Mouse (Mus musculus): ENCODE results near the gene Rnf39. TPM values are rescaled to one million over a fixed set of nuclear protein-coding genes. Genes with fewer than 3 reads are reported as not detected.

The Rnf39 gene
- total and polyA plus RNA-seq, 3 experiments, result not detected

GRCm38 (mm10) chr17:36995448-36995847, 52.7 kb downstream of the Rnf39 start:
- 0 out of 4 replicates have a peak, but pooled peaks of 1 of the 2 experiments have one; percentile 13 for TF ChIP-seq CTCF (conservative IDR thresholded peaks at IDR 0.05 in 1 of 2, IDR thresholded peaks at IDR 0.05 in 1 of 2; ENCODE audit: low read depth in 2 of 2, low read length in 2 of 2)
- TF ChIP-seq CHD2 (IDR thresholded peaks at IDR 0.05; ENCODE audit: low read length), result no peak
- TF ChIP-seq BHLHE40 (IDR thresholded peaks at IDR 0.05; ENCODE audit: low read depth, low read length), result no peak
- no peak for TF ChIP-seq ELF1 (IDR thresholded peaks at IDR 0.05; ENCODE audit: low read depth, low read length)
- TF ChIP-seq MAZ (IDR thresholded peaks at IDR 0.05; ENCODE audit: low read depth, low read length), result no peak
- no peak for TF ChIP-seq SMC3 (IDR thresholded peaks at IDR 0.05; ENCODE audit: low read depth, low read length)
- TF ChIP-seq TCF12 (IDR thresholded peaks at IDR 0.05; ENCODE audit: low read depth, low read length), result no peak
- Histone ChIP-seq H3K79me2 (replicated peaks; ENCODE audit: control insufficient read depth, extremely low read depth, insufficient read depth, poor library complexity, severe bottlenecking) (no peaks in the 10 kb centered on the region), H3K4me1 (ENCODE audit: control insufficient read depth in 1 of 2, insufficient read depth in 2 of 2) (peaks cover 3 to 43% of the 10 kb centered on the region in 2 experiments; a peak in 2 of 4 replicates), H3K36me3 (replicated peaks in 1 of 2; ENCODE audit: control insufficient read depth in 1 of 2, insufficient read depth in 1 of 2, low read length in 1 of 2) (no peaks in the 10 kb centered on the region), H3K27me3 (replicated peaks) (no peaks in the 10 kb centered on the region), H3K4me3 (replicated peaks in 1 of 3; ENCODE audit: low read depth in 2 of 3, low read length in 2 of 3, poor library complexity in 1 of 3) (no peak overlapping the region), H3K4me2 (ENCODE audit: insufficient read depth, low read depth, poor library complexity, severe bottlenecking) (no peak overlapping the region), H3K9ac (ENCODE audit: insufficient read depth, low read depth) (no peak overlapping the region; the same call in 1 of the 2 replicates), H3K27ac (ENCODE audit: insufficient read depth, low read depth) (no peak overlapping the region), H3K9me3 (replicated peaks; ENCODE audit: low read length) (no peaks in the 10 kb centered on the region)
- in situ Hi-C loops (cut with MboI; ENCODE audit: low pct_ligation_motif_present, low pct_unique_long_range_greater_than_20kb, low sequenced_read_pairs) (loop anchor here (10.0 kb wide), 1 partner anchor 81 kb away; no protein-coding TSS in a partner anchor), dilution Hi-C loops (cut with MboI; ENCODE audit: extremely low pct_ligation_motif_present, extremely low pct_unique_long_range_greater_than_20kb, low sequenced_read_pairs) (no loop called here)
- DNase-seq (ENCODE audit: extremely low read depth), result no peak

DNA sequence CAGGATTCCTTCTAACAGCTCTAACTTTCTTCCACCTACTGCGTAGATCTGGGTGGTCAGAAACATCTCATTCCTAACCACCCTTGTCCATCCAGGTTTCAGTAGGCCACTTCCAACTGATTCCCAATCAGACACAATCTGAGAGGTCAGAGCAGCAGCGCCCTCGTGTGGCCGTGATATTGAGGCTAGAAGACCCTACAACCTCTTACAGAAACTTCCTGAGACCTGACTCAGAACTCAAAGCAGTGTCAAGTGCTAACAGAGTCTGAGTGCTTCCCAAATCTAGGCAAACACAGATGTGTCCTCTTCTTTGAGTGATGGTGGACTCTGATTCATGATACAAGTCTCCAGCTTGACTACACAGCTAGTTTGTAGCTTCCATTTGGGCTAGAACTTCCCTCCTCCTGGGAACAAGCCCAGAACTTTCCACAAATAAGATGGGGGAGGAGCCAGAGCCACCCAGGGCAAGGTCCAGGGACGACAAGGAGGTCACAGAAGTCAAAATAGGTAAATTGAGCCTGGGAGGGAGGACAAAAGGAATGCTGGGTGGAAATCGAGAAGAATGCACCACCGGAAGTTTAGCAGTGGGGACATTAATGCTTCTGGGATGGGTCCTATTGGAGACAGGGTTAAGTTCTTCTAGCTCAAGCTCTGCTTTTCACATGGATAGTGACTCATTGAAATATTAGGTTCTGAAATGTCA, 54.5 kb downstream of the Rnf39 start:
- no peak overlapping the region for H3K4me2 ChIP-seq (ENCODE audit: insufficient read depth, low read depth, poor library complexity, severe bottlenecking)
- in situ Hi-C loops (cut with MboI; ENCODE audit: low pct_ligation_motif_present, low pct_unique_long_range_greater_than_20kb, low sequenced_read_pairs), result loop anchor here (10.0 kb wide), 1 partner anchor 82 kb away; no protein-coding TSS in a partner anchor
- TF ChIP-seq RAD21 (IDR thresholded peaks at IDR 0.05; ENCODE audit: low read depth, low read length) (peak; percentile 76), IRF4 (IDR thresholded peaks at IDR 0.05; ENCODE audit: low read depth, low read length) (peak; percentile 14; the same call in 1 of the 2 replicates), RCOR1 (conservative IDR thresholded peaks at IDR 0.05; ENCODE audit: low read depth, low read length) (no peak), CTCF (conservative IDR thresholded peaks at IDR 0.05 in 1 of 2, IDR thresholded peaks at IDR 0.05 in 1 of 2; ENCODE audit: low read depth in 2 of 2, low read length in 2 of 2) (peak; percentile 79 to 90), ELF1 (IDR thresholded peaks at IDR 0.05; ENCODE audit: low read depth, low read length) (0 out of 2 replicates have a peak, but pooled peaks have one; percentile 15), ZC3H11A (IDR thresholded peaks at IDR 0.05; ENCODE audit: low read depth, low read length) (no peak), SMC3 (IDR thresholded peaks at IDR 0.05; ENCODE audit: low read depth, low read length) (peak; percentile 88)
- dilution Hi-C loops (cut with MboI; ENCODE audit: extremely low pct_ligation_motif_present, extremely low pct_unique_long_range_greater_than_20kb, low sequenced_read_pairs), result no loop called here
- H3K9ac ChIP-seq (ENCODE audit: insufficient read depth, low read depth), result no peak overlapping the region
- H3K79me2 ChIP-seq (replicated peaks; ENCODE audit: control insufficient read depth, extremely low read depth, insufficient read depth, poor library complexity, severe bottlenecking), result no peaks in the 10 kb centered on the region
- no peak overlapping the region for H3K27ac ChIP-seq (ENCODE audit: insufficient read depth, low read depth)
- no peak overlapping the region for H3K4me3 ChIP-seq (replicated peaks in 1 of 3; ENCODE audit: low read depth in 2 of 3, low read length in 2 of 3, poor library complexity in 1 of 3)
- no peaks in the 10 kb centered on the region for H3K9me3 ChIP-seq (replicated peaks; ENCODE audit: low read length)
- no peaks in the 10 kb centered on the region for H3K27me3 ChIP-seq (replicated peaks)
- DNase-seq (ENCODE audit: extremely low read depth), result peak; percentile 78
- H3K36me3 ChIP-seq (replicated peaks in 1 of 2; ENCODE audit: control insufficient read depth in 1 of 2, insufficient read depth in 1 of 2, low read length in 1 of 2), result no peaks in the 10 kb centered on the region
- H3K4me1 ChIP-seq (ENCODE audit: control insufficient read depth in 1 of 2, insufficient read depth in 2 of 2), result peaks cover 2 to 33% of the 10 kb centered on the region in 2 experiments; a peak in 2 of 4 replicates

Other genes with a start within 250 kb of the Rnf39 start
- not detected in 2 replicates for gene H2-M10.5, start 170.0 kb upstream of the Rnf39 start, total RNA-seq (2012; rRNA removed)
- not detected in 2 replicates for gene H2-M10.5, start 170.0 kb upstream of the Rnf39 start, total RNA-seq (2014; rRNA removed)
- gene H2-M10.5, start 170.0 kb upstream of the Rnf39 start, polyA plus RNA-seq (2012; ENCODE audit: insufficient read length, low read depth), result not detected in 2 replicates
- not detected in 2 replicates for gene H2-M10.6, start 130.7 kb upstream of the Rnf39 start, total RNA-seq (2012; rRNA removed)
- gene H2-M10.6, start 130.7 kb upstream of the Rnf39 start, total RNA-seq (2014; rRNA removed), result not detected in 2 replicates
- gene H2-M10.6, start 130.7 kb upstream of the Rnf39 start, polyA plus RNA-seq (2012; ENCODE audit: insufficient read length, low read depth), result 0.20 and 0.27 TPM in 2 replicates
- 17.1 and 19.1 TPM in 2 replicates for gene Trim26, start 105.8 kb upstream of the Rnf39 start, total RNA-seq (2012; rRNA removed)
- gene Trim26, start 105.8 kb upstream of the Rnf39 start, total RNA-seq (2014; rRNA removed), result 13.6 and 14.2 TPM in 2 replicates
- gene Trim26, start 105.8 kb upstream of the Rnf39 start, polyA plus RNA-seq (2012; ENCODE audit: insufficient read length, low read depth), result 67.0 and 67.1 TPM in 2 replicates
- not detected in 2 replicates for gene Trim15, start 75.7 kb upstream of the Rnf39 start, total RNA-seq (2012; rRNA removed)
- not detected in 2 replicates for gene Trim15, start 75.7 kb upstream of the Rnf39 start, total RNA-seq (2014; rRNA removed)
- gene Trim15, start 75.7 kb upstream of the Rnf39 start, polyA plus RNA-seq (2012; ENCODE audit: insufficient read length, low read depth), result 0.14 TPM in 1 of 2 replicates, not detected in the other
- gene Trim10, start 73.3 kb upstream of the Rnf39 start, total RNA-seq (2012; rRNA removed), result not detected in 2 replicates
- not detected in 2 replicates for gene Trim10, start 73.3 kb upstream of the Rnf39 start, total RNA-seq (2014; rRNA removed)
- not detected in 2 replicates for gene Trim10, start 73.3 kb upstream of the Rnf39 start, polyA plus RNA-seq (2012; ENCODE audit: insufficient read length, low read depth)
- 0.13 TPM in 1 of 2 replicates, not detected in the other for gene Trim40, start 52.8 kb upstream of the Rnf39 start, total RNA-seq (2012; rRNA removed)
- gene Trim40, start 52.8 kb upstream of the Rnf39 start, total RNA-seq (2014; rRNA removed), result not detected in 2 replicates
- 0.14 and 0.22 TPM in 2 replicates for gene Trim40, start 52.8 kb upstream of the Rnf39 start, polyA plus RNA-seq (2012; ENCODE audit: insufficient read length, low read depth)
- gene Trim31, start 44.8 kb upstream of the Rnf39 start, total RNA-seq (2012; rRNA removed), result not detected in 2 replicates
- not detected in 2 replicates for gene Trim31, start 44.8 kb upstream of the Rnf39 start, total RNA-seq (2014; rRNA removed)
- gene Trim31, start 44.8 kb upstream of the Rnf39 start, polyA plus RNA-seq (2012; ENCODE audit: insufficient read length, low read depth), result not detected in 2 replicates
- 208 and 209 TPM in 2 replicates for gene Ppp1r11, start 8.8 kb downstream of the Rnf39 start, total RNA-seq (2012; rRNA removed)
- 120 and 128 TPM in 2 replicates for gene Ppp1r11, start 8.8 kb downstream of the Rnf39 start, total RNA-seq (2014; rRNA removed)
- 238 and 276 TPM in 2 replicates for gene Ppp1r11, start 8.8 kb downstream of the Rnf39 start, polyA plus RNA-seq (2012; ENCODE audit: insufficient read length, low read depth)
- gene Znrd1, start 15.6 kb downstream of the Rnf39 start, total RNA-seq (2012; rRNA removed), result 66.9 and 80.3 TPM in 2 replicates
- gene Znrd1, start 15.6 kb downstream of the Rnf39 start, total RNA-seq (2014; rRNA removed), result 66.8 and 67.3 TPM in 2 replicates
- 74.5 and 98.1 TPM in 2 replicates for gene Znrd1, start 15.6 kb downstream of the Rnf39 start, polyA plus RNA-seq (2012; ENCODE audit: insufficient read length, low read depth)
- 8.1 and 8.6 TPM in 2 replicates for gene Znrd1as, start 15.7 kb downstream of the Rnf39 start, total RNA-seq (2012; rRNA removed)
- gene Znrd1as, start 15.7 kb downstream of the Rnf39 start, total RNA-seq (2014; rRNA removed), result 8.5 and 8.6 TPM in 2 replicates
- gene Znrd1as, start 15.7 kb downstream of the Rnf39 start, polyA plus RNA-seq (2012; ENCODE audit: insufficient read length, low read depth), result 9.3 and 13.0 TPM in 2 replicates
- not detected in 2 replicates for gene 2410137M14Rik, start 38.3 kb downstream of the Rnf39 start, total RNA-seq (2012; rRNA removed)
- gene 2410137M14Rik, start 38.3 kb downstream of the Rnf39 start, total RNA-seq (2014; rRNA removed), result 0.31 TPM in 1 of 2 replicates, not detected in the other
- 0.40 TPM in 1 of 2 replicates, not detected in the other for gene 2410137M14Rik, start 38.3 kb downstream of the Rnf39 start, polyA plus RNA-seq (2012; ENCODE audit: insufficient read length, low read depth)
- 0.84 and 1.1 TPM in 2 replicates for gene H2-M5, start 46.6 kb downstream of the Rnf39 start, total RNA-seq (2012; rRNA removed)
- gene H2-M5, start 46.6 kb downstream of the Rnf39 start, total RNA-seq (2014; rRNA removed), result 0.58 and 1.1 TPM in 2 replicates
- gene H2-M5, start 46.6 kb downstream of the Rnf39 start, polyA plus RNA-seq (2012; ENCODE audit: insufficient read length, low read depth), result 2.2 and 3.6 TPM in 2 replicates
- gene Zfp57, start 58.2 kb downstream of the Rnf39 start, total RNA-seq (2012; rRNA removed), result not detected in 2 replicates
- gene Zfp57, start 58.2 kb downstream of the Rnf39 start, total RNA-seq (2014; rRNA removed), result not detected in 2 replicates
- 0.10 and 0.26 TPM in 2 replicates for gene Zfp57, start 58.2 kb downstream of the Rnf39 start, polyA plus RNA-seq (2012; ENCODE audit: insufficient read length, low read depth)
- gene Mog, start 80.5 kb downstream of the Rnf39 start, total RNA-seq (2012; rRNA removed), result not detected in 2 replicates
- not detected in 2 replicates for gene Mog, start 80.5 kb downstream of the Rnf39 start, total RNA-seq (2014; rRNA removed)
- gene Mog, start 80.5 kb downstream of the Rnf39 start, polyA plus RNA-seq (2012; ENCODE audit: insufficient read length, low read depth), result not detected in 2 replicates
- 4.7 TPM in 2 replicates for gene Gabbr1, start 103.0 kb downstream of the Rnf39 start, total RNA-seq (2012; rRNA removed)
- gene Gabbr1, start 103.0 kb downstream of the Rnf39 start, total RNA-seq (2014; rRNA removed), result 1.8 and 2.1 TPM in 2 replicates
- 10.2 and 11.6 TPM in 2 replicates for gene Gabbr1, start 103.0 kb downstream of the Rnf39 start, polyA plus RNA-seq (2012; ENCODE audit: insufficient read length, low read depth)
- gene Olfr90, start 145.6 kb downstream of the Rnf39 start, total RNA-seq (2012; rRNA removed), result not detected in 2 replicates
- gene Olfr90, start 145.6 kb downstream of the Rnf39 start, total RNA-seq (2014; rRNA removed), result not detected in 2 replicates
- not detected in 2 replicates for gene Olfr90, start 145.6 kb downstream of the Rnf39 start, polyA plus RNA-seq (2012; ENCODE audit: insufficient read length, low read depth)
- not detected in 2 replicates for gene Olfr91, start 155.4 kb downstream of the Rnf39 start, total RNA-seq (2012; rRNA removed)
- gene Olfr91, start 155.4 kb downstream of the Rnf39 start, total RNA-seq (2014; rRNA removed), result not detected in 2 replicates
- not detected in 2 replicates for gene Olfr91, start 155.4 kb downstream of the Rnf39 start, polyA plus RNA-seq (2012; ENCODE audit: insufficient read length, low read depth)
- gene Olfr92, start 177.2 kb downstream of the Rnf39 start, total RNA-seq (2012; rRNA removed), result not detected in 2 replicates
- not detected in 2 replicates for gene Olfr92, start 177.2 kb downstream of the Rnf39 start, total RNA-seq (2014; rRNA removed)
- gene Olfr92, start 177.2 kb downstream of the Rnf39 start, polyA plus RNA-seq (2012; ENCODE audit: insufficient read length, low read depth), result not detected in 2 replicates
- gene Olfr93, start 218.6 kb downstream of the Rnf39 start, total RNA-seq (2012; rRNA removed), result not detected in 2 replicates
- not detected in 2 replicates for gene Olfr93, start 218.6 kb downstream of the Rnf39 start, total RNA-seq (2014; rRNA removed)
- gene Olfr93, start 218.6 kb downstream of the Rnf39 start, polyA plus RNA-seq (2012; ENCODE audit: insufficient read length, low read depth), result not detected in 2 replicates

All from CH12.LX (cell line).